Mouse (Mus musculus) E14TG2a.4 (cell line): Measurements from ENCODE around the gene Fryl.

Experiments used
- H3K27me3 ChIP-seq: 2 replicates; pipeline ENCODE4 v1.6.1; 2014; ENCODE audit warnings: low read length, control low read depth; ENCODE audit not compliant: insufficient read depth
- H3K36me3 ChIP-seq: 2 replicates; pipeline ENCODE4 v1.6.1; 2014; ENCODE audit warnings: low read length, control low read depth; ENCODE audit not compliant: insufficient read depth
- H3K4me1 ChIP-seq: replicated peaks from 2 replicates; pipeline ENCODE4 v1.6.1; 2014; ENCODE audit warnings: low read depth, low read length, control low read depth
- H3K4me3 ChIP-seq: replicated peaks from 2 replicates; pipeline ENCODE4 v1.5.1; 2014; ENCODE audit warnings: mild to moderate bottlenecking, low read length
- H3K9me3 ChIP-seq: 2 replicates; pipeline ENCODE4 v1.6.1; 2014; ENCODE audit warnings: low read length, control low read depth
- CTCF ChIP-seq: conservative IDR thresholded peaks from 2 replicates; pipeline ENCODE4 v1.5.1; 2014; ENCODE audit warnings: low read length
- NANOG ChIP-seq: IDR thresholded peaks from 2 replicates; pipeline ENCODE4 v1.6.1; 2014; ENCODE audit warnings: borderline replicate concordance, low read length, mixed read lengths
- POU5F1 ChIP-seq: IDR thresholded peaks from 2 replicates; pipeline ENCODE4 v1.6.1; 2014; ENCODE audit warnings: low read length, borderline replicate concordance

The Fryl gene

GRCm38 (mm10) chr5:72989756-72990155 lies 266.7 kb downstream of the Fryl start:
- no peaks in the 10 kb centered on the region for H3K9me3 ChIP-seq
- peaks cover 11% of the 10 kb centered on the region for H3K4me1 ChIP-seq
- H3K36me3 ChIP-seq, result no peaks in the 10 kb centered on the region
- no peaks in the 10 kb centered on the region for H3K27me3 ChIP-seq
- no peak overlapping the region for H3K4me3 ChIP-seq
- TF ChIP-seq NANOG (no peak), CTCF (no peak)

- Histone ChIP-seq H3K9me3 (no peaks in the 10 kb centered on the region), H3K4me3 (no peak overlapping the region), H3K27me3 (no peaks in the 10 kb centered on the region), H3K4me1 (peaks cover 11% of the 10 kb centered on the region), H3K36me3 (no peaks in the 10 kb centered on the region)
- TF ChIP-seq NANOG, result no peak
- TF ChIP-seq CTCF, result no peak
- TF ChIP-seq POU5F1, result no peak
These were observed 268.6 kb downstream of the Fryl start for GRCm38 (mm10) chr5:72987786-72988185.

- no peaks in the 10 kb centered on the region for H3K27me3 ChIP-seq
- TF ChIP-seq POU5F1 (no peak), CTCF (peak; percentile 81), NANOG (no peak)
These were observed 272.3 kb downstream of the Fryl start for GRCm38 (mm10) chr5:72984091-72984490.

GRCm38 (mm10) chr5:72976539-72976938 lies 279.9 kb downstream of the Fryl start:
- Histone ChIP-seq H3K9me3 (no peaks in the 10 kb centered on the region), H3K4me3 (no peak overlapping the region), H3K27me3 (no peaks in the 10 kb centered on the region), H3K36me3 (peaks cover 72% of the 10 kb centered on the region), H3K4me1 (peaks cover 29% of the 10 kb centered on the region)
- TF ChIP-seq NANOG (no peak), CTCF (no peak)

More at GRCm38 (mm10) chr5:72984091-72984490, 272.3 kb downstream of the Fryl start:
- no peak overlapping the region for H3K4me3 ChIP-seq
- H3K4me1 ChIP-seq, result peaks cover 23% of the 10 kb centered on the region
- no peaks in the 10 kb centered on the region for H3K9me3 ChIP-seq
- H3K36me3 ChIP-seq, result peaks cover 15% of the 10 kb centered on the region

GRCm38 (mm10) chr5:72975996-72976395 lies 280.4 kb downstream of the Fryl start:
- Histone ChIP-seq H3K4me1 (peaks cover 24% of the 10 kb centered on the region), H3K4me3 (no peak overlapping the region), H3K36me3 (peaks cover 74% of the 10 kb centered on the region), H3K9me3 (no peaks in the 10 kb centered on the region), H3K27me3 (no peaks in the 10 kb centered on the region)
- TF ChIP-seq CTCF (no peak), POU5F1 (no peak), NANOG (no peak)

- TF ChIP-seq CTCF, result no peak
- no peak for TF ChIP-seq NANOG
- no peak for TF ChIP-seq POU5F1
- Histone ChIP-seq H3K36me3 (peaks cover 79% of the 10 kb centered on the region), H3K4me3 (no peak within 1 kb of the TSS), H3K9me3 (no peaks in the 10 kb centered on the region), H3K27me3 (no peaks in the 10 kb centered on the region), H3K4me1 (peaks cover 26% of the 10 kb centered on the region)
These were observed 281.8 kb downstream of the Fryl start, which contains the start of gene Gm10135 for GRCm38 (mm10) chr5:72974602-72975001. Gene Gm10135 (minus strand): TSS chr5:72974702.

- no peaks in the 10 kb centered on the region for H3K9me3 ChIP-seq
- H3K36me3 ChIP-seq, result peaks cover 86% of the 10 kb centered on the region
- no peaks in the 10 kb centered on the region for H3K27me3 ChIP-seq
- no peak overlapping the region for H3K4me3 ChIP-seq
- TF ChIP-seq NANOG, result no peak
- no peak for TF ChIP-seq POU5F1
- no peak for TF ChIP-seq CTCF
- peaks cover 26% of the 10 kb centered on the region for H3K4me1 ChIP-seq
These were observed 283.5 kb downstream of the Fryl start for GRCm38 (mm10) chr5:72972934-72973333.

- Histone ChIP-seq H3K27me3 (no peaks in the 10 kb centered on the region), H3K4me1 (peaks cover 26% of the 10 kb centered on the region), H3K9me3 (no peaks in the 10 kb centered on the region), H3K36me3 (peaks cover 86% of the 10 kb centered on the region), H3K4me3 (no peak overlapping the region)
- TF ChIP-seq POU5F1, result no peak
- no peak for TF ChIP-seq NANOG
- TF ChIP-seq CTCF, result no peak
These were observed 284.0 kb downstream of the Fryl start for GRCm38 (mm10) chr5:72972435-72972834.
